Mouse (Mus musculus) cerebellum, adult 11 months (tissue): ENCODE measurements around the gene Olfr1138.

ENCODE experiments used
- DNase-seq: peaks from one replicate; pipeline ENCODE4 v3.0.0; 2022

The Olfr1138 gene

DNA sequence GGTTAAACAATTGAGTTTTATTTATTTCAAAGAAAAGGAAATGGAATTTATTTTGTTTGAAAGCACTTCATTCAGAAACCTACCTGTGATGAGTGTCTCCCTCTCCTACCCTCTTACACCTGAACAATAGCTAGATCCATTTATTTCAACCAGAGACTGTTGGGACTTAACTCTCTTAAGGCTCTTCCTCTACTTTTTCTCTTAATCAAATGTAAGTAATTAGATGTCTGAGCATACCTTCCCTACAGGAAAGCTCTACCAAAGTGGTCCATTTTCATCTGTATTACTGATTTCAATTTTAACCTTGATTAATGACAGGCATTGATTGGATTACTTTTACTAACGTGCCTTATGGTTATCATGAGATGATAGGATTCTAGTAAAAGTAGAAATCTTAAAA, at the start of gene Olfr1138:
Gene Olfr1138, minus strand, starts transcription at position 101 of the 400 bp plus-strand sequence.
- DNase-seq, result no peak

DNA sequence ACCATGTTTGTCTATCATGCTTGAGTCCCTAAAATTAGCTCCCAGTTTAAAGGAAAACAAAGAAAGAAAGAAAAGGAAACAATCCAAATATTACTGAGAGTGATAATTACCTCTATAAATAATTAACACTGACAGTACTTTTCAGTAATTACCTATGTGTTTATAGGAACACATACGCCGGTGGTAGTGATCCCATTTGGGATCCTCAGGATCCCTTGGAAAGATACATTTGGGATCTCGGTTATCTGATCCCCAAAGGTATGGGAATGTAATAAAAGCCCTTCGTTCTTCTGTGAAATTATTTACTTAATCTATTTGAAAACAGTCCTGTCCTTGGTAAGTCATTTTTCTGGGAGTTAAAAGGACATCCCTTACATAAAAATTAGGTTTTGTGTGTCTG, 39.4 kb upstream of the Olfr1138 start, which contains the start of gene Olfr152:
Gene Olfr152, plus strand, starts transcription at position 301 of the 400 bp plus-strand sequence.
- no peak for DNase-seq

DNA sequence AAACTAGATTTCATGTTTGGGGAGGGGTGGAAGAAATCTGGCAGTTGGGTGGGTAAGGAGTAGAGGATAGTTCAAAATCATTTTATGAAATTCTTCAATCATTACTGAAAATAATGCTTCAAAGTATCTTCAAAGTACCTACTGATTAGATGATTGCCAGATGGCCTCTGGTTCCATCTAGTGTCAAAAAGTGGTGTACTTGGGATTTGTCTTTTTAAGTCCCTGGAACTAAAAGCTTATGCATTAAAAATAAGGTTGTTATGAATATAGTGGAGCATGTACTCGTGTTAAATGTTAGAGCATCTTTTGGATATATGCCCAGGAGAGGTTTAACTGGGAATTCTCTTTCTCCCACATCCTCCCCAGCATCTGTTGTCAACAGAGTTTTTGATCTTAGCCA, 36.4 kb upstream of the Olfr1138 start:
- DNase-seq, result no peak

DNA sequence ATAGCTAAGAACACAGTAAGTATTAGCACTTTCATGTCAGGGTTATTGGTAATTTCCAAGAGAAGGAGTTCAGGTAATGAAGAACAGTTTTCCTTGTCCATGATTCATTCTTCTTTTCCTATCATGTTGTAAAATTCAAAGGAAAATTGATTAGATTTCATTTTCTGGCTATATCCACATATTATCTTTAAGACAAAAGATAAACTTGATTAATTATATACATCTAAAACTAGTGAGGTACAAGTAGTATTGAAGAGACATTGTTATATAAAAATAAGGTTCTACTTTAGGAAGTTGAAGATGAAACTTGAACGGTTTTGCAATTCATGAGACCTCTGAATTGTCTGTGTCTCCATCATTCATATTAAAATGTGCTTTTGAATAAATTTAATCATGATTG, 14.1 kb upstream of the Olfr1138 start, which contains the start of gene Olfr1141:
Gene Olfr1141, minus strand, starts transcription at position 101 of the 400 bp plus-strand sequence.
- DNase-seq, result no peak

DNA sequence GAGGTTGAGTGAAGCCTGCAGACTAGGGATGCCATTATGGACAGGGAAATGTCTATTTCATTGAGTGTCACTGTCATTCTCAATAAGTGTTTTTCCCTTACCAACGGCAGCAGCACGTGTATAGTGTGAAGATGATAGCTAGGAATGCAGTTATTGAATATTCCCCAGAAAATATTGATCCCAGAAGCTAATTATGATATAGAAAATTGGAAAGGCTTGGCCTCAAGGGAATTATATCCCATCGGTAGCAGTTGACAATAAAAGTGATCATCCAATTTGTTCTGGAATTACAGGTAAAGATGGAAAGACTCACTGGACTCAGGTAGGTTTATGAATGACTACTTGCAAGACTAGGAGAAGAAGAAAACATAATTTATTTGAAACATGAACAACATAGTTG, 3.7 kb upstream of the Olfr1138 start, which contains the start of gene Olfr1140:
Gene Olfr1140, plus strand, starts transcription at position 301 of the 400 bp plus-strand sequence.
- DNase-seq, result no peak

DNA sequence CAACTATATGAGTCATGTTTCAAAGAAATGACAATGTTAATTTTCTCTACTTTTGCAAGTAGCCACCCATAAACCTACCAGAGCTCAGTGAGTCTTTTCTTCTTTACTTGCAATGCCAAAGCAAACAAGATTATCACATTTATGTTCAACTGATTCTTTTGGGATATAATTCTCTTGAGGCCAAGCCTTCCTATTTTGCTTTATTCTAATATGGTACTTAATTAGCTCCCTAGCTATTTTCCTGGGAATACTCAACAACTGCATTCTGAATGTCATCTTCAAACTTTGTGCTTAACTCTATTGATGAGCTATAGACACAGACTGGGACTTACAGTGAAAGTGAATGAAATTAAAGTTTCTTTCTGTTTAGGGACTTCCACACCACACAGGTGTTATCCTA, 26.7 kb downstream of the Olfr1138 start, which contains the start of gene Olfr1137:
Gene Olfr1137, minus strand, starts transcription at position 101 of the 400 bp plus-strand sequence.
- DNase-seq, result no peak

DNA sequence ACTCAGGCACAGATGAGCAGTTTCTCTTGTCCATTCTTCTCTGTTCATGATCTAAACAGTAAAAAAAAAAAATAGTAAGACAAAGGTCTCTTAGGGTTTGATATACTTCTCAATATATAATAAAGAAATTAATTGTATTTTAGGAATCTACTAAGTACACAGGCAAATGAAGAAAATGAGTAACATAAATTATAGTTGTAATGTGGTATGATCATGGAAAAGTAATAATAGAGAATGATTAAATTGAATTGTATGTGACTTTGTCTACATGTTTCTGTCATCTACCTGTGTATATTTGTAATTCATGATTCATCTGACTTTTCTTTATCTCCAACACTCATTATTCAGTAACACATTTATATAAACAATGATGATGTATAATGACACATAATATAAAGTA, 45.9 kb downstream of the Olfr1138 start, which contains the start of gene Olfr1136:
Gene Olfr1136, minus strand, starts transcription at position 101 of the 400 bp plus-strand sequence.
- DNase-seq, result no peak
